Mouse (Mus musculus): Measurements from ENCODE around the gene Ddah2.
A peak's percentile ranks its signal among the peaks of the same experiment; 100 is the strongest.

DNA sequence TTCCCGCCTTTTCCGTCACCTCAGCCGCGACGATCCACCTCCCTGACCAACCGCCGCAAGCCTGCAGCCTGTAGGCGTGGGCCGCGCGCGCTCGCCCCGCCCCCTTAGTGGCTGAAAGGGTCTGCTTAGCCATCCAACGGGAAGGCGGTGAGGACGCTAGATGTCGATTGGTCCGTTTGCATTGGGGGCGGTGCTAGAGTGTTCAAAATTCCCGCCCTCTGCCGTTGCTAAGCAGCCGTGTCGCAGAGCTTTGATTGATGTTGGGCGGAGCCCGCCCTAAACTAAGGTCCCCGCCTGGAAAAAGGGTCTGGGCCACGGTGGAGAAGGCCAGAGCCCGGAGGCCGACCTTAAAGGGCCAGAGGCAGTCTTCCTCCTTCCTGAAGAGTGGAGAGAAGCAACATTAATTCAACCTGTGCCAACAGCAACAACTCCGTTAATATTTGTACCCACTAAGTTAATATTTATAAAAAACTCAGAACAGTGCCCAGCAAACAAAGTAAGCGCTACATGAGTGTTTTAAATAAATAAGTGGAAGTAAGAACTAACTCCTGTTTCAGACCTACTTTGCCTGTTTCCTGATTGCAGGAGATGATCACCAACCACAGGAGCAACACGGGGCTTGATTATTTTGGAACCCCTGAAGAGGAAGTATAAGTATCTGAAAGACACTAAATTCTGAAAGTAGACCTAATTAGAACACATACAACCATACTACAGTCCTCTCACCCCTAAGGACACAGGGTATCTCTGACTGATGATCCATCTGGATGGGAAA is 12.0 kb upstream of the Ddah2 start, which contains the start of gene Msh5:
- TF ChIP-seq CTCF (IDR thresholded peaks at IDR 0.05; ENCODE audit: low read depth) (0 out of 2 replicates have a peak, but pooled peaks have one; percentile 3), EP300 (IDR thresholded peaks at IDR 0.05; ENCODE audit: low read depth) (no peak)

All from liver, embryonic 14.5 days (tissue).